Mouse (Mus musculus): Measurements from ENCODE around the gene Mkln1. TPM values are rescaled to one million over a fixed set of nuclear protein-coding genes. Genes with fewer than 3 reads are reported as not detected.

Gene Mkln1
- polyA plus RNA-seq, 1 experiment, result 153 TPM

GRCm38 (mm10) chr6:31562371-31563080, 164.0 kb downstream of the Mkln1 start:
- TF ChIP-seq EP300 (IDR thresholded peaks at IDR 0.05; ENCODE audit: insufficient read depth, low read depth, low read length), result no peak
- no peak for TF ChIP-seq CTCF (IDR thresholded peaks at IDR 0.05; ENCODE audit: low read depth, low read length)
- TF ChIP-seq POLR2A (IDR thresholded peaks at IDR 0.05; ENCODE audit: insufficient read depth, low read length), result no peak
- no peaks in the 10 kb centered on the region for H3K36me3 ChIP-seq (ENCODE audit: control insufficient read depth, insufficient read depth, low read length, poor library complexity, severe bottlenecking)
- peak overlapping the region; percentile 89 for H3K4me3 ChIP-seq (ENCODE audit: low read depth, low read length)
- H3K4me1 ChIP-seq (ENCODE audit: control insufficient read depth, insufficient read depth, low read length), result peaks cover 8% of the 10 kb centered on the region
- no peak overlapping the region for H3K27ac ChIP-seq (ENCODE audit: insufficient read depth, low read length)
- peak overlapping the region; percentile 71 for H3K9ac ChIP-seq (ENCODE audit: low read depth, poor library complexity, severe bottlenecking)
- peaks cover 12% of the 10 kb centered on the region for H3K27me3 ChIP-seq (ENCODE audit: control insufficient read depth, insufficient read depth, low read length, poor library complexity, severe bottlenecking)
- H3K9me3 ChIP-seq (replicated peaks; ENCODE audit: control insufficient read depth, insufficient read depth, low read length, poor library complexity, severe bottlenecking), result no peaks in the 10 kb centered on the region

GRCm38 (mm10) chr6:31563235-31564181, 165.0 kb downstream of the Mkln1 start, which contains the start of gene Podxl:
Gene Podxl (minus strand): TSS chr6:31563981.
- no peak for TF ChIP-seq POLR2A (IDR thresholded peaks at IDR 0.05; ENCODE audit: insufficient read depth, low read length)
- TF ChIP-seq EP300 (IDR thresholded peaks at IDR 0.05; ENCODE audit: insufficient read depth, low read depth, low read length), result 0 out of 2 replicates have a peak, but pooled peaks have one; percentile 7
- TF ChIP-seq CTCF (IDR thresholded peaks at IDR 0.05; ENCODE audit: low read depth, low read length), result no peak
- Histone ChIP-seq H3K9ac (ENCODE audit: low read depth, poor library complexity, severe bottlenecking) (peak within 1 kb of the TSS; percentile 71), H3K36me3 (ENCODE audit: control insufficient read depth, insufficient read depth, low read length, poor library complexity, severe bottlenecking) (no peaks in the 10 kb centered on the region), H3K9me3 (replicated peaks; ENCODE audit: control insufficient read depth, insufficient read depth, low read length, poor library complexity, severe bottlenecking) (no peaks in the 10 kb centered on the region), H3K27ac (ENCODE audit: insufficient read depth, low read length) (no peak within 1 kb of the TSS), H3K4me1 (ENCODE audit: control insufficient read depth, insufficient read depth, low read length) (peaks cover 8% of the 10 kb centered on the region), H3K4me3 (ENCODE audit: low read depth, low read length) (peak within 1 kb of the TSS; percentile 89), H3K27me3 (ENCODE audit: control insufficient read depth, insufficient read depth, low read length, poor library complexity, severe bottlenecking) (peaks cover 12% of the 10 kb centered on the region)

GRCm38 (mm10) chr6:31564182-31564531, 165.6 kb downstream of the Mkln1 start:
- peaks cover 12% of the 10 kb centered on the region for H3K27me3 ChIP-seq (ENCODE audit: control insufficient read depth, insufficient read depth, low read length, poor library complexity, severe bottlenecking)
- H3K4me3 ChIP-seq (ENCODE audit: low read depth, low read length), result peak overlapping the region; percentile 83
- peak overlapping the region; percentile 71 for H3K9ac ChIP-seq (ENCODE audit: low read depth, poor library complexity, severe bottlenecking)
- TF ChIP-seq CTCF (IDR thresholded peaks at IDR 0.05; ENCODE audit: low read depth, low read length) (no peak), EP300 (IDR thresholded peaks at IDR 0.05; ENCODE audit: insufficient read depth, low read depth, low read length) (no peak), POLR2A (IDR thresholded peaks at IDR 0.05; ENCODE audit: insufficient read depth, low read length) (no peak)
- no peaks in the 10 kb centered on the region for H3K9me3 ChIP-seq (replicated peaks; ENCODE audit: control insufficient read depth, insufficient read depth, low read length, poor library complexity, severe bottlenecking)
- no peak overlapping the region for H3K27ac ChIP-seq (ENCODE audit: insufficient read depth, low read length)
- H3K36me3 ChIP-seq (ENCODE audit: control insufficient read depth, insufficient read depth, low read length, poor library complexity, severe bottlenecking), result no peaks in the 10 kb centered on the region
- peaks cover 6% of the 10 kb centered on the region for H3K4me1 ChIP-seq (ENCODE audit: control insufficient read depth, insufficient read depth, low read length)

- H3K9ac ChIP-seq (ENCODE audit: low read depth, poor library complexity, severe bottlenecking), result no peak overlapping the region
- peaks cover 12% of the 10 kb centered on the region for H3K27me3 ChIP-seq (ENCODE audit: control insufficient read depth, insufficient read depth, low read length, poor library complexity, severe bottlenecking)
- TF ChIP-seq POLR2A (IDR thresholded peaks at IDR 0.05; ENCODE audit: insufficient read depth, low read length) (no peak), EP300 (IDR thresholded peaks at IDR 0.05; ENCODE audit: insufficient read depth, low read depth, low read length) (no peak), CTCF (IDR thresholded peaks at IDR 0.05; ENCODE audit: low read depth, low read length) (no peak)
Observed at GRCm38 (mm10) chr6:31564901-31565391, 166.4 kb downstream of the Mkln1 start.

More at GRCm38 (mm10) chr6:31564901-31565391, 166.4 kb downstream of the Mkln1 start:
- H3K4me3 ChIP-seq (ENCODE audit: low read depth, low read length), result peak overlapping the region; percentile 13; the same call in 1 of the 2 replicates
- H3K27ac ChIP-seq (ENCODE audit: insufficient read depth, low read length), result no peak overlapping the region
- H3K4me1 ChIP-seq (ENCODE audit: control insufficient read depth, insufficient read depth, low read length), result peaks cover 4% of the 10 kb centered on the region
- no peaks in the 10 kb centered on the region for H3K9me3 ChIP-seq (replicated peaks; ENCODE audit: control insufficient read depth, insufficient read depth, low read length, poor library complexity, severe bottlenecking)
- no peaks in the 10 kb centered on the region for H3K36me3 ChIP-seq (ENCODE audit: control insufficient read depth, insufficient read depth, low read length, poor library complexity, severe bottlenecking)

Other genes starting within 250 kb of the Mkln1 start
- 141 and 145 TPM in 2 replicates for gene Podxl, start 165.2 kb downstream of the Mkln1 start, polyA plus RNA-seq (2011; ENCODE audit: insufficient read depth, insufficient read length, low read depth, missing spikeins)